Mouse (Mus musculus): ENCODE measurements around the gene Sox5.

The Sox5 gene

DNA sequence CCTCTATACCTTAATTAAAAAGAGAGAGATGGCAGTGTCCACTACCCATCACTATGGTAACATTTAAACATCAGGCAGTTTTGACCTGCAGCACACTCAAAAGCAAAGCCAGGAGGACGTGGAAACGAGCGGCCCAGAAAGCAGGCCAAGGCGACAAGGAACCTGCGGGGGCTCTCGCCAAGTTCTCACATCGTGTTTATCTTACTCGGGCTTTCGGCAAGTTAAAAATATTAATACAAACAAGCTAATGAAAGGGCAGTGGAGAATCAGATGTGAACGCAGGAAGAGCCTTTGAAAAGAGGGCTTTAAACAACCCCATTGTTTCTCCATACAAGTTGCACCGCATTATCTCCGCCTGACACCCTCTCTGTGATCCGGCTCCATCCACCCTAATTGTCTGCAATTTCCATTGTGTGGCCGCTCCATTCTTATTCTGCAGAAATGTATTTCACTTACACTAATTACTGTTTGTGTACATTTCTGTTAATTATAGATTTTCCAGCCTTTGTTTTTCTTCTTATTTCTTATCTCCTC is 444.3 kb downstream of the Sox5 start:
- in situ Hi-C loops (cut with MboI, MseI) = no loop called here

DNA sequence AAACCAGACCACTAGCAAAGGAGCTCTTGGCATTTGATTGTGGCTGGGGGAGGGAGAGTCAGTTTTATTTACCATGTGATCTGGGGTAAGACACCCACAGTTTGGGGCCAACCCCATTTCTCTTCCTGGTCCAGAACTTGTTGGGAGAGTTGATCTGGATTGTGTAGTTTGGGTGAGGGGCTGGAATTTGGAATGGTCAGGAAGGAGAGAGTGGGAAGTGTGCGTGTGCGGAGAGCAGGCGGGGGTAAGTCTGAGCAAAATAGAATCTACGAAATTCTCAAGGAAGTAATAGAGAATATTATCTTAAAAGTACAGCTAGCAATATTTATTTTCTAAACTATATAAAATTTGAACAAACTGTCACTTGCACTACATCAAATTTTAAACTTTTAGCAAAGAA is 445.0 kb downstream of the Sox5 start:
- in situ Hi-C loops (cut with MboI, MseI) = no loop called here

DNA sequence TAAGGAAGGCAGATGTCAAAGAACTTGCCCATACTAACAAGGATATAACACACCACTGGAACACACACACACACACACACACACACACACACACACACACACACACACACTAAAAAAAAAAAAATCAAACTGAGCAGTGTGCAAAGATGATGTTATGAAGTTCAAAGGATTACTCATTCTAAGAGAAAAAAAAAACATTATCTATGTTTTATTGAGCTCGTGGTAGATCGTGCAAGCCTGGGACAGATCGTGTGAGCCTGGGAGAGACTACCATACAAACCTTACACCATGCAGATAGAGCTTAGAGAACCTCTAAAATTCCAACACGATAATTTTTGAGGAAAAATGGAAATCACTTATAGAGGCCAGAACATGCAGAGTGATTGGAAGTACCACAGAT is 448.6 kb downstream of the Sox5 start:
- in situ Hi-C loops (cut with MboI, MseI) = no loop called here

DNA sequence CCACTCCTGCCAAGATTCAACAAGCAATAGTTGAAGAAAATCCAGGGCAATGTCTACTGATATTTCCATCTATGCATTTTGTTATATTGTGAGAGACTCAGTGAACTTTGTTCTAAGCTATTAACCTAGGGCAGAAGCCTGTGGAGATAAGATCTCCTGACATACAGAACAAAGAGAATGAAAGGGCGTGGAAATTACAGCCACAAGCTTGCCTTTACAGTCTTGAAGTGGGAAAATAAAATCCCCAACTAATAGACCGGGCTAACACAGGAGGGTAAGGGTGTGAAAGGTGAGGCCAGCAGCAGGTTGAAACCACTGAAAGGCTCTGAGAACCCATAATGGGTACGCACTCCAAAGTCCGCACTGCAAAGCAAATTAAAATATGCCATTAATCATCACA is 449.8 kb downstream of the Sox5 start:
- in situ Hi-C loops (cut with MboI, MseI) = no loop called here

DNA sequence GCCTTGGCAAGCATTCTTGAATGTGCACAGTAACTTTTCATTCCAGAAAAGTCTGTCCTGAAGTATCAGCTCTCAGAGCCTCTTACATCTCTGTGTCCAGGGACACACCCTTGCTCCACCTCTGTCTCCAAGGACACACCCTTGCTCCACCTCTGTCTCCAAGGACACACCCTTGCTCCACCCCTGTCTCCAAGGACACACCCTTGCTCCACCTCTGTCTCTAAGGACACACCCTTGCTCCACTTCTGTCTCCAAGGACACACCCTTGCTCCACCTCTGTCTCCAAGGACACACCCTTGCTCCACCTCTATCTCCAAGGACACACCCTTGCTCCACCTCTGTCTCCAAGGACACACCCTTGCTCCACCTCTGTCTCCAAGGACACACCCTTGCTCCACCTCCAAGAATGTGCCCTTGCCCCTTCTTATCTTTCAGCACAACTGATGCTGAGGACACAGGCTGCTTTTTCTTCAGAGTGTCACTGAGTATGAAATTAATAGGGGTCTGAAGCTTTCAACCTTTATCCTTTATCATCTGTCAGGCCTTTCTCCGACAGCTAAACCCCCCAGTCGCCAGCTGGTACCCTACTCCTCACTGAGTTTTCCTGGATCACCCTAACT is 452.4 kb downstream of the Sox5 start:
- in situ Hi-C loops (cut with MboI, MseI) = no loop called here

DNA sequence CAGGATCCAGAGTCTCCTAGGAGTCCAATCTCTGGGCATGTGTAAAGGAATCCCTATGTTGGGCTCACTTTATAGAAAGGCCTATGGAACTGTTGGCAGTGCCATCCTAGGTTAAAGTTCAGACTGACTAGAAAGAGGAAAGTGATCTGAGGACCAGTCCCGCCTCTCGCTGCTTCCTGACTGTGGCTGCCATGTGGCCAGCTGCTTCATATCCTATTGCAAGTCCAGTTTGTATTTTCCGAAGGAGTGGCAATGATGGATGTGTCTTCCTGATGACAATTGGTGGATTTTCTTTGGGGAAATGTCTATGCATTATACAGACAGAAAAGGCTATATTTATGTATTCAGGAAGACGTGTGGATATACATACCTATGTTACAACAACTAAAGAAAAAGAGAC is 453.0 kb downstream of the Sox5 start:
- in situ Hi-C loops (cut with MboI, MseI) = no loop called here

DNA sequence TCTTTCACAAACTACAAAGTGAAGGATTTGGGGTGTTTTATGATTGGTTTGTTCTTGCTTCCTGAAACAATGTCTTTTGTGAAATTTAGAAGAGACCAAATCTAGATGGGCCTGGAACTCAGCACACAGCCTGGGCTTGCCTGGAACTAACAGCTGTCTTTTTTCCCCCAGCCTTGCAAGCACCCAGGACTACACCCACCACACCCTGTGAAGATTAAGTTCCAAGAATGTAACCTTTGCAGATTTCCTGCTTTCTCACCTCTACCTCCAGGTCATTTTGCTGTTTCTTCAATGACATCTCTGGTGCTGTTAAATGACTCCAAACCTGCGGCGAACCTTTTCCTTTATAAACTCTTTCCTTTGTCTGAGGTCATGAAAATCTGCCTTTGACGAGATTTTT is 455.0 kb downstream of the Sox5 start:
- in situ Hi-C loops (cut with MboI, MseI) = no loop called here

DNA sequence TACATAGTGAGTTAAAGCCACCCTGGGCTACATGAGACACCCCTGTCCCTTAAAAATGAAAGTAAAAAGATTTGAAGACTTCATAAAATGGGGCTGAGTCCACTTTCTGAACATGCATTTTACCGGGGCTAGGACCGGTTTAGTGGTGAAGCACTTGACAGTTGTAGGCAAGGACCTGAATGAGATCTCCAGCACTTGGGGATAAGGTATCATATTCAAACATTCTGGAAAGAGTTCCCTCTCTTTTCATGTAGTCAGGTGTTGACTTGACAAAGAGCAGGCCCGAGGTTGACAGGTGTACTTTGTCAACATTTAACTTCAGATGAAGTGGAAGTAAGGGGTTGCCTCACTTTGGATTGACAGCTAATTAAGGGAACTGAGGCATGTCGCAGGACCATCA is 458.4 kb downstream of the Sox5 start:
- in situ Hi-C loops (cut with MboI, MseI) = no loop called here

DNA sequence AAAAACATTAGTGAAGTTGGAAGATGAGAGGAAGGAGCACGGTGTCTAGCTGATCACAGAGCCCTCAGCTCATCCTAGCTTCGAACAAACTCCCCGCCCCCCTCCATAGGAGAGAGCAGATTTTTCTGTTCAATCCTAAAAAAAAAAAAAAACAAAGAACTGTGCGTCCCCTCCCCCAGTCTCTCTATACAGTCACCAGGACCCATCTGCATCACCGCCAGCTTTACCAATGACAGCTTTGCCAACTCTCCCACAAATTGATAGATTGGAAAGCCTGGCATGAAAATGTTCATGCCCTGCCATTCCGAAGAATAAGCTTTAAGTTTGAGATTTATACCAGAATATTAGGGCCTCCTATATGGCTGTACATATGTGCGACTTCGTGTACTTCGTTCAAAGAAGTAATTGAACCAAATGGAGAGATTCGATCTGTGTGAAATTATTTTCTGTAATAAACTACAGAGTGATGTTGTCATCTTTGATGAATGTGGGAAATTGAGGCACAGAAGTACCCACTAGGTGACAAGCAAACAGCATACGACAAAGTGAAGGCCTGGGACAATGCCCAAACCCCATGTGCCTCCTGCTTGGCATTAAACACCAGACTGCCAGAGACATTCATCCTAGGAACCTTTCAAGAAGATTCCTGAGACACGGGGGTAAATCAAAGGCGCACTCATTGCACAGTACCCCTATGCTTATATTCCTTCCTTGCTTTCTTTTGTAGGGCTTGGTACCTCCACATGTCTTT is 459.3 kb downstream of the Sox5 start:
- in situ Hi-C loops (cut with MboI, MseI) = no loop called here

DNA sequence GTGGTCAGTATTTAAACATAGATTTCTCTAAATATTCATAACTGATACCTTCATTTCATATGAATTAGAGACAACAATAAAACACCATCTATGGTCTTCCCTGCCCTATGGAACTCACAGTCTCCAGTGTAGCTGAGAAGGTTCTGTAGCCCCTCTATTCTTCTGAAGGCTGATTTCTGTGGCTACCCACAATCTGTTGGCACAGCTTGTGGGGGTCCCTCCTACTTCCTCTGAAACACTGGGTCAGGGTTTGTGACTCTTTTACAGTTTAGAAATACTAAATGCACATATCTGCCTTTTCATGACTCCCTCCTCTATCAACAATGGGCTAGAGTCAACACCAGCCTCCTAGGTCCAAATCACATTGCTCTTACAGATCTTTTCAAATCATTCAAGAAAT is 461.4 kb downstream of the Sox5 start:
- in situ Hi-C loops (cut with MboI, MseI) = no loop called here

DNA sequence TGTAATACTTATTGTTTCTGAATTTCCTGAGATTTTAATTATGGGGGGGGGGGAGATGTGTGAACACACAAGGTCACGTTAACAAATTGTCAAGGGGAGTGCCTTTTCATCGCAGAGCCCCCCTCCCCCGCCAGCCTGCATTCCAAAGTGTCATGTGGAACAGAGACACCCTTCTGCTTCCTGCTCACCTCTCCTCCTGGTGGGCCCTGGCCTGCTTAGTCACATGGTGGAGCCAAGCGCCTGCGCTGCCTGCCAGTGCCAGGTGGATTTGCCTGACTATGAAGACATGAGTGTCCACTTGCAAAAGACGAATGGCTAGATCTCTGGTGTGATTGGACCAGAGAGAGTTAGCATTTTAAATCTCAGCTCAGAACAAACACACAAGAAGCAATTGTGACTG is 462.1 kb downstream of the Sox5 start:
- in situ Hi-C loops (cut with MboI, MseI) = no loop called here

DNA sequence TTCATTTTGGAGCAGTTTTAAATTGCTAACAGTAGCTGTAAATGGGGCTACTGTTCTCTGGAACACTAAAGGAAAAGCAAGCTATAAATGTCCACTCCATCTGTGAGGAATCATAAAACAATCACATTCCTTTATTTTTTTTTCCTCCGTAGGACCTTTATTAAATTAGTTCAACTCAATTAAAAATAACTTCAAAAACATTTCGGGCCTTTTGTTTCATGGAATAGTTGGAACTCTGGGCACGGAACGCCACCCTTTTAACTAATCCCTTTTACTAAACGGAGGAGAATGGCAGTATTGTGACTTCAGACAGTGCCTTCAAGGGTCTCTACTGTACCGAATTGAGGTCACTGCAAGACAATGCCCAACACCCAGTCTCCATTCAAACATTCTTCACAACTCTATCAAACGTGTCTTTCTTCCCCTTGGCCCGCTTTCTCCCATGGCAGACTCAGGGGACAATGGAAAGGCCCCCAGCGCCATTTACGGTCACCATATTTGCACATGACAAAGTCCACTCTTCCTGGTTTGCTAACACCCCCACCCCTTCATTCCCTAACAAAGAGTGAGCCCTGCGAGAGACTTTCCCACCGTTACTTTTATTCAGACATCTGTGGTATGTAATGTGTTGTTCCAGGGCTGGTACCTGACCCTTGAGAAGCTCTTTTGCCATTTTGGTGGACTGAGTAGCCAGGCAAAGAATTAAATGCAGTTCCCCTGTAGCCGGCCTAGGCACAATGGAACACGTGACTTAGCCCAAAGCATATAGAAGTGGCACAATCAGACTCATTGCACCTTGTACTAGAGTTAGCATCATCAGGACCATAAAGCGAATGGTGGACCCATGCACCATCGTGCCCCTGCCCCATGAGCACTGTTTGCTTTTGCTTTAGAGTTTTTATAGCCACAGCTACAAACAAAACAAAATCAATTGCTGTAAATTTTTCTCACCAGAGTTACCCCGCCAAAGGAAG is 468.7 kb downstream of the Sox5 start:
- in situ Hi-C loops (cut with MboI, MseI) = no loop called here

DNA sequence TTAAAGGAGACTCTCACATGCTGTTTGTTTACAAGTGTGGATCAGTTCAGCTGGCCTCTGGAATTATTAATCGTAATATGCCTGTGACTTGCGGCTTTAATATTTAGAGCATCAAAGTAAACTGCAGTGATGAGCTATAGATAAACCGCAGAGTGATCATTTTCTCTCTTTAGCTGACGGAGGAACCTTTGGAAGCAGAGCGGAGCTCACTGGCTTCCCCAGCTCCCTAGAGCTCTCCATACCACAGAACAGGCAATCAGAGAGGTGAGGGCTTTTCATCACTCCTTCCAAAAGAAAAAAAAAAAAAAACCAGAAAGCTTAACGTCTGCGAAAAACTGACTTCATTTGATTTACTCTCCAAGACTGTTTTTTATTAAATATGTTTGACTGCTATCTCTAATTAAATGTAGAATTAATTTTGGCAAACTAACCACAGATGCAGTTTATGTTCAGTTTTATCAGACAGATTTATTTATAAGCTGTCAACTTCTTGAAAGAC is 469.4 kb downstream of the Sox5 start:
- in situ Hi-C loops (cut with MboI, MseI) = no loop called here

DNA sequence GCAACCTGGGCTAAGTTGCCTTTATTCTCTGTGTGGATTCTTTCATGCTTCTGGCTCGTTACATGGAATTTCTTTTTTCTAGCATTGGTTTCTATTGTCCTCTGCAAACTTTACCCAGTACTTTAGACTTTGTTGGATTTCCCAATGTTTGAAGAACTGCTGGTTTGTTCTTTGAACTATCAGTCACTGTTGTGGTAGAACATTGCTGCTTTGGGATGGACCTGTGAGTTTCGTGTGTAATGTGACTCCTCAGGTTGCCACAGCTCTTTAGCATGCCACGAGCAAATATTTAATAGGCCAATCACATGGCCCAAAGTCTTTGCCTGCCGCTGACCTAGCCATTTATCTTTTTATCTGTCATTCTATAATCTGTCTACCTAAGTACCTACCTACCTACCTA is 470.0 kb downstream of the Sox5 start:
- in situ Hi-C loops (cut with MboI, MseI) = no loop called here

DNA sequence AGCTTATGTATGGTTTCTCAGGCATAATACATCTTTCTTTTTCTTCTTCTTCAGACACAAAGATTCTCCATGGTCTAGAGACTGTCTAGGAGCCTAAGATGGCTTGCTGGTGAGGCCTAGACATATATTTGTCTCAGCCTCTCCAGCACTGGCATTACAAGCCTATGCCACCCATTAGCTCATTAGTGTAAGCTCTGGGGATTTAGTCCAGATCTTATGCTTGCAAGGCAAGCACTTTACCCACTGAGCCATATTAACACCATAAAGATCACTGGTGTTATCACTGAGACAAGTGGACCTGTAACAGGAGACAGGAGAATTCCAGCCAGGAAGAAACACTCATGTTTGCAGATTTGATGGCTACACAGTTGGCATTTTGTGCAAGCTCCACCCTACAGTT is 472.6 kb downstream of the Sox5 start:
- in situ Hi-C loops (cut with MboI, MseI) = no loop called here

DNA sequence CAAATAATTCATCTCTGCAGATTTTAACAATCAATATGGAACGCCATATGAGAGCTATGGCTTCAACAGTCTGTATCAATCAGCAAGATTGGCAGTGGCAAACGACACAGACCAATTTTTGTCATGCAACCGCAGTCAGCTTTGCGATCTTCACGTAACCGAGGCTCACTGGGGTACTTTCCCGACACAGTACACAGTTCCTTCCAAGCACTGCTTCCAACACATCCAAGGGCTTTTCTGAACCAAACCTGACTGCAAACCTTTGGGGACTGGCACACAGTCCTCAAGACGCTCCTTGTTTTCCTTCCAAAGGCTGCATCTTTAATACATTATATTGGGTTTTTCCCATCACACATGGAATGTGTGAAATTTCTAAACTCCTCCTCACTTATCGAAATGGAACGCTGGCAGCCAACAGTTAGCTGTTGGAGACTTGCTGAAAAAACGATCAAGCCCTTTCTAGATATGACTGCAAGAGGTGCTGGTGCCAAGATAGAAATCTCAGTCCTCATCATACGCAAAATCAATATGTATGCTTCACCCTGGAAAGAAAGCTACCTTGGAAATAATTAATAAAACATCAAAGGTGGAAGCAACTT is 474.1 kb downstream of the Sox5 start:
- in situ Hi-C loops (cut with MboI, MseI) = no loop called here

DNA sequence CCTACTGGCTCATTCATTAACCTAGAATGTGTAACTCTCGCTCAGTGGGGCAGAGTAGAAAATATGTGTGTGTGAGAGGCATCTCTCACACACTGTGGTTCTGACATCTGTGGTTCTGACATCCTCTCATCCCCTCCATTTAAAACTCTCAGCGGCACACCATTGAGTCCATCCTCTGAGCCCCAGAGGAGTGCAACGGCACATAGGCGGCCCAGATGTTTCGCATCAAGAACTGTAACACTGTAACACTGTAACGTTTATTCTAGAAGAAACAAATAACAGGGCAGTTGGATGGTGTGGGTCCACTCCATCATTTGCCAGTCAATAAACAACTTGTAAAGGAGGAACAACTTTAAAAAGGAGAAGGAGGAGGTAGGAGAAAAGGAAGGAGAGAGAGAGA is 479.0 kb downstream of the Sox5 start:
- in situ Hi-C loops (cut with MboI, MseI) = no loop called here

DNA sequence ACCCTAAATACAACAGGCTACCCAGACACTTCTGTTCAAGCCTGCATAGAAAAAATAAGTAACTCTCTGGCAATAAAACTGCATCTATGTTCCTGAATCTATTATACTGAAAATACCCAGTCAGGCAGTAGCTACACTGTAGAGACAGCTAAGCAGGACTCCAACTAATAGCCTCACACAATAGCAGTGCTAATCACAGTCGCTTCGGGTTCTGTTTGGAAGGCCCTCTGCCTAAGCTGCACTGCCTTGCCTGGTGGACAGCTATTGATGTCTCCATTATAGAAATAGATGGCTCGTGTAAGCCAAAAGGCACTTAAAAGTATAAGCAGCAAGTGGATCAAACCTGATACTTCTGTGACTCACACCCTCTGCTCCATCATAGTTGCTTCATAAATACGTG is 480.7 kb downstream of the Sox5 start:
- in situ Hi-C loops (cut with MboI, MseI) = no loop called here

DNA sequence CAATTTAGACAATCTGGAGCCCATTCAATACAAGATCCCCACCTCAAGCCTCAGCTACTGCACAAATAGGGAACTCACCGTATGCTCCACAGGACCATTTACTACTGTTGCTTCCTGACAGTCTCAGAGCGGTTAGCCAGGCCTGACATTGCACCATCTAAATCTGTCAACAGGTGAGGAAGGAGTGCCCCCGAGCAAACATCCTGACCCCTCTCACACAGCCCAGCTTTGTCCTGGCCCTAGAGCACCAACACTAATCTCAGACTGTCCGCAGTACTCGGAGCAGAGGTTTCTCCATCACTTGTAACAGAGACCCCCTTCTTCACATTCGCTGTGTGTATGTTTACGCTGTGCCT is 482.3 kb downstream of the Sox5 start:
- in situ Hi-C loops (cut with MboI, MseI) = no loop called here

DNA sequence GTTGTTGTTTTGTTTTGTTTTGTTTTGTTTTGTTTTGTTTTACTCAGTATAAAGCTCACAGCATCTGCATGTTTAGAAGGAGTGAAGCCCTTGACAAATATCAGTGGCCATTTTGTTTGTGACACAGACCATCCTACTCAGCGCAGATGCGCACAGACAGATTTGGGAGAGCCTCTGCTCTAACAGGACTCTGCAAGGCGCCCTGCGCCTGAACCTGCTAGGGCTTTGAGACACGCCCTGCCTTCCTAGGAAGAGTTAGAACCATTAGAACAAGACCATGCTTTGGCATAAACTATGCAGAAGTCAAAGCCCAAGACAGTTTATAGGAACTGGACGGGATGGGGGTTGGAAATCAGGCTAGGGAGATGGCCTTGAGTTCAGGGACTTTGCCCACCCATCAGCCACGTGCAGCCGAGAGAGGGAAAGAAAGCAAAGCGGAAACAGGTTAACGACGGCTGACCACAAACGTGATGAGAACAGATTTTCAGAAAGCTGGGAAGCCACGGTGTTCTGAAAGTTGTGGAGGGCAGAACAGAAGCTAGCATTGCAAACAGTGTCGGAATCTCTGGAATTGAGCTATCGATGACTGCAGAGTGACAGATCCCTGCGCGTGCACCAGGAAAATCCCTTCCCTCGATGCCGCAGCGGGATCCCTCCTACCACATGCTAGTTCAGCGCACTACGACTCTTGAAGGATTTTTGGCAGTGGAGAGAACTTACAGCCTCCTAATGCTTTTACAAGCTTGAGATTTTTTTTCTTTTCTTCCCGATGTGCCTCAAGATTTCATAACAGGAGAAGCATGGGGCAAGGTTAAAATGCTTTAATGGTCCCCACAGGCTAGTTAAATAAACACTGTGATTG is 482.9 kb downstream of the Sox5 start:
- in situ Hi-C loops (cut with MboI, MseI) = no loop called here

DNA sequence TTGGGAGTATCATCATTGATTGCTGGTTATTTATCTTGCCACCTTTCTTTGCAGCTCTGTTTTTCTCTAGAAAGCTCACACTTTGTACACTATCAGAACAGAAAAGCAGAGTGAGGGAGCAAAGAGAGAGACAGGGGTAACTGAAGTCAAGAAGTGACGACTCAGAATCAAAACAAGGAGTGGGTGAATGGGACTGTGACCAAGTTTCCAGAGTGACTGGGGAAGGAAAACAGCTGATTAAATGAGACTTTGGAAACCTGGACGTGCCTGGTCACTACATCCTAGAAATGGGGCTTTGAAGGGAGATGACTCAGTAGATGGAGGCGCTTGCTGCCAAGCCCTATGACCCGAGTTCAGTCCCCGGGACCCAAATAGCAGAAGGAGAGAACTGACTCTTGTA is 483.9 kb downstream of the Sox5 start:
- in situ Hi-C loops (cut with MboI, MseI) = no loop called here

Measured in T-helper 17 cell (primary cell).